Mouse (Mus musculus) layer of hippocampus, adult 9-10 months (tissue): ENCODE measurements at regions not wholly inside any gene's neighbourhood (a gene's known extent, or its start where the extent isn't known, plus 50 kb on each side); places are given as distances from the start of the nearest gene placed in this dataset.

Experiments
- DNase-seq: peaks from one replicate; pipeline ENCODE4 v3.0.0; 2022; ENCODE audit warnings: low spot score

DNA sequence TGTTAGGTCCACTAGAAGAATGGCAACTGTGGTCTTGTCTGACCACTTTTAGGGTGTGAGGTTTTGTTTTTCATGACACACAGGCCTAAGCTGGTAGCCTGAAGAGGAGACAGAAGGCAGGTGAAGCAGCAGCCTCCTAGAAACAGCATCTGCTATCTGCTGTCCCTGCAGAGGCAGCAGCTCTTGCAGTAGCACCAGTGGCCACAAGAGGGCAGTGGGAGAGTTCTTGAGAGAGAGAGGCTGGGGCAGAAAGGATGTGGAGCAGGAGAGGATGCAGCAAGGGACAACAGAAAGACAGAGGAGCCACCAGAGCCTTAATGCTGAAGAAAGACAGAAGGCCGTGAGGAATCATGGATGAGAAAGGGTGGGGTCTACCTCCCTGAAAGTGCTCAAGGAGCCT, 88.1 kb upstream of the Usp51 start:
- DNase-seq, result peak; percentile 37

DNA sequence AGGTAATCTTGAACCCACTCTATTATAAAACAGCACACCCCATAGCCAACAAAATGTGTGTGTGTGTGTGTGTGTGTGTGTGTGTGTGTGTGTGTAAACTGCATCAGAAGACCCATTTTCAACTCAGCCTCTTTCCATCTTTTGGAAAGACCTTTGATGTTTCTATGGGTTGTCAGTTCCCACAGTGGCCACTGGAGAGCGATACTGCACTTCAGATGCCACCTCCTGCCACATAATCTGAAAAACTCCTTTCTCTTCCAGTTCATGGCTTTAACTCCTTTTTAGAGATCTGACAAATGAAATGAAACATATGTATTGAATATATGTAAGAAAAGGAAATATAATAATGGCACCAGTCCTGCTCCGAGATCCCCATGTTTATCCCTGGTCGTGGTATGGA, 79.3 kb upstream of the Usp51 start:
- DNase-seq, result peak; percentile 18

DNA sequence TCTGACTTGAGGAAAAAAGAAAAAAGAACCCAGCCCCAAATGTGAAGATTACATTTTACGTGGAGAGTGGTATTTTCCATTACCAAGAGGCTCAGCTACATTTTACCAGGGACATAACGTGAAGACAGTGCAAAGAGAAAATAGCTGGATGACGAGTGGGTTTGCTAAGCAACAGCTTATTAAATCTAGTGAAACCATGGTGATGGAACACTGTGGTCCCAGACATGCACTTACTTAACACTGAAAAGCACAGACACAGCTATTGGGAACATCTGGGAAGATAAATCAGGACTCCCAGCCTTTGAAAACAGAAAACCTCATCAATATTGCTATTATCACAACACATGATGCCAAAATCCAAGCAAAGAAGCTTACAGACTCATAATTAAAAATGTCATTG, 60.1 kb upstream of the Usp51 start:
- peak; percentile 27 for DNase-seq
